Mouse (Mus musculus): Measurements from ENCODE around the gene Slc13a3.
"Not testable (repeated sequence)": the region's sequence is repeated elsewhere in the genome, so short reads cannot be mapped to it uniquely, and the experiment has no call there.

DNA sequence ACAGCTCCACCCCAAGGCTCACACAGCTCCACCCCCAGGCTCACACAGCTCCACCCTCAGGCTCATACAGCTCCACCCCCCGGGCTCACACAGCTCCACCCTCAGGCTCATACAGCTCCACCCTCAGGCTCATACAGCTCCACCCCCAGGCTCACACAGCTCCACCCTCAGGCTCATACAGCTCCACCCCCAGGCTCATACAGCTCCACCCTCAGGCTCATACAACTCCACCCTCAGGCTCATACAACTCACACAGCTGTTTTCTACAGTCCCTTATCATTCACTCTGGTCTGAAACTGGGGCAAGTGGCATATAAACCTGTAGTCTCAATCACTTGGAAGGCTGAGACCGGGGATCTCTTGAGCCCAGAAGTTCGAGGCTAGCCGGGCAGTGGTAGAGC lies 38.5 kb upstream of the Slc13a3 start:
- not testable (repeated sequence) for TF ChIP-seq CTCF, EP300 (IDR thresholded peaks at IDR 0.05)

Measured in lung, postnatal 0 days (tissue).